Mouse (Mus musculus) G1E-ER4 (cell line): Measurements from ENCODE around the gene Dgkh. TPM values are rescaled to one million over a fixed set of nuclear protein-coding genes. Genes with fewer than 3 reads are reported as not detected.

Experiments
- GATA1 ChIP-seq: IDR thresholded peaks from one replicate; pipeline ENCODE4 v1.8.0; 2012; ENCODE audit warnings: low read length, inconsistent platforms
- polyA plus RNA-seq: library from polyadenylated mRNA; stranded (reverse); fragments of >175 nt; gene quantifications from 2 replicates; pipeline ENCODE4 v1.2.3, GENCODE M21; 2012

Dgkh gene
- polyA plus RNA-seq, result not detected in 2 replicates

DNA sequence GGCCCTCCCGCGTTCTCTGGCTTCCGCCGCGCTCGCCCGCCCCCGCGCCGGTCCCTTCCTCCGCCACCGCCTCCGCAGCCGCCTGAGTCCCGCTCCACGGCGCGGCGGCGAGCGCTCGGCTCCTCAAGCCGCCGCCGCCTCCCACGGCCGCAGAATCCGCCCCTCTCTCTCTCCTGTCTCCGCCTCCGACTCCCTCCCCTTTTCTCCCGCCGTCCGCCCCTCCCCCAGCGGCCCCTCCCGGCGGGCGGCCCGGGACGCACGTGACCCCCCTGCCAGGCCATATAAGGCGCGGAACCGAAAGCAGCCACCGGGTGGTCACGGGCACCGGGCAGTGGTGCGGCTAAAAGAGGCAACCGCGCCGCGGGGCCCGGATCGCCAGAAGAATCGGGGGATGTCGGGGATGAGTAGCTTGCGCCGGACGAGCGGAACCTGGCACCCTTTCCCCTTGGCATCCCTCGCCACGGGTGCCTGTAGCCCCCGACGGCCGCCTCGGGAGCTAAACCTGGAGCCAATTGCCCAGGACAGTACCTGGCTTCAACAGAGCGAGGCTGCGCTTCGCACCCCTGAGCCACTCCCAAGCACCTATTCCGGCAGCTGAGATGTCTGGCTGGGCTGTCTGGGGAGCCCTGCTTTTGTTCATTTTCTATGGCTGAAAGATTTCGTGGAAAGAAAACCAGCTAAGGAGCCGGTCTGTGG is at the start of gene Dgkh:
Gene Dgkh, minus strand, starts transcription at position 160 of the 696 bp plus-strand sequence.
- TF ChIP-seq GATA1, result no peak

GRCm38 (mm10) chr14:78777215-78777614 is 44.6 kb upstream of the Dgkh start:
- no peak for TF ChIP-seq GATA1

- TF ChIP-seq GATA1, result no peak
Observed at GRCm38 (mm10) chr14:78776659-78777058, 44.1 kb upstream of the Dgkh start.

- no peak for TF ChIP-seq GATA1
Observed at GRCm38 (mm10) chr14:78775699-78776098, 43.1 kb upstream of the Dgkh start.

DNA sequence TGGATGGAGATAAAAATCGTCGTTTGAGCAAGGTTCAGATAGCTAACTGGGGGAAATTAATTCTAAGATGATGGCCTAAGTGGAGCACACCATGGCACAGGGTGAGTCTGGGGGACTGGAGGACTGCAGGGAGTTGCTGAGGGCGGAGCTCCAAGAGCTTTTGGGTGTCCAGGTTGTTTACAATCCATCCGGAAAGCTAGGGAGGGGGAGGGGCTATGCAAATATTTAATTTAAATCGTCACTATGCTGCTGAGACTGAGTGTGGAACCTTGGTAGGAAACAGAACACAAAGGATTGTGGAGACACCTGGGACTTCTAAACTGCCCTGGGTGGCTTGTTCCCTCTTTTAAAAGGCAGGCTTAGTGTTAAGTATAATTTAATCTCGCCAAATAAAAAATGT is 42.6 kb upstream of the Dgkh start:
- TF ChIP-seq GATA1, result no peak

DNA sequence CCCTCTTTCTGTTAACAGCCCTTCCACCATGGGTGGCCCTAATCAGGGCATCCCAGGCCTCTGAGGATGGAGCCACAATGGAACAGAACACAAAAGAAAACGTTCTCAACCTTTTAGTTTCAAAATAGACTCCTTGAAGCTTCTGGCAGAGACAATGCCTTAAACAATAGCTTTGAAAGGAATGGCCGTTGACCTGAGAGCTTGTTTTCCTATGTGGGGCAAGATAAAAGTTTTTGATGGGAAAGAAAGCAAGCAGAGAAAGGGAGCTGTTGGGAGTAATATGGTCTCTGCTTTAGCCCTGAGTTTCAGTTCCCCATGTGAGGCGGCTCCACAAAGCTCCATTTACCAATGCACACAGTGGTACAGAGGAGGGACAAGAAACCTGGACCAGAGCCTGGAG is 37.9 kb upstream of the Dgkh start:
- TF ChIP-seq GATA1, result no peak

DNA sequence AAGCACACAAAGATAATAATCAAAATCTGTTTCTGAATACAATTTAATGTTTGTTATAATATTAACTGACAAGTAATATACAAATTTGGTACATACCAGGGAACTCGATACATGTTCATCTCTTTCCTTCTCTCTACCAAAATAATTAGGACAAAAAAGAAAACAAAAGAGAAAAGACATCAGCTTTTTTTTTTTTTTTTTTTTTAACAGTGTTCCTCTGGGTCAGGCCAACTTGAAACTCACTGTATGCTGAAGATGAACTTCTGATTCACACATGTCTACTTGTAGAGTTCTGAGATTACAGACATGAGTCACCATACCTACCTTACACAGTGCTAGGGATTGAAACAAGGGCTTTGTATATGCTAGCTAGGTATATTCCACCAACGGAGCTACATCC is 28.5 kb upstream of the Dgkh start:
- no peak for TF ChIP-seq GATA1

GRCm38 (mm10) chr14:78759491-78759890 is 26.9 kb upstream of the Dgkh start:
- TF ChIP-seq GATA1, result no peak

- TF ChIP-seq GATA1, result no peak
Observed at GRCm38 (mm10) chr14:78755316-78755715, 22.7 kb upstream of the Dgkh start.

- TF ChIP-seq GATA1, result no peak
Observed at GRCm38 (mm10) chr14:78748692-78749091, 16.1 kb upstream of the Dgkh start.

DNA sequence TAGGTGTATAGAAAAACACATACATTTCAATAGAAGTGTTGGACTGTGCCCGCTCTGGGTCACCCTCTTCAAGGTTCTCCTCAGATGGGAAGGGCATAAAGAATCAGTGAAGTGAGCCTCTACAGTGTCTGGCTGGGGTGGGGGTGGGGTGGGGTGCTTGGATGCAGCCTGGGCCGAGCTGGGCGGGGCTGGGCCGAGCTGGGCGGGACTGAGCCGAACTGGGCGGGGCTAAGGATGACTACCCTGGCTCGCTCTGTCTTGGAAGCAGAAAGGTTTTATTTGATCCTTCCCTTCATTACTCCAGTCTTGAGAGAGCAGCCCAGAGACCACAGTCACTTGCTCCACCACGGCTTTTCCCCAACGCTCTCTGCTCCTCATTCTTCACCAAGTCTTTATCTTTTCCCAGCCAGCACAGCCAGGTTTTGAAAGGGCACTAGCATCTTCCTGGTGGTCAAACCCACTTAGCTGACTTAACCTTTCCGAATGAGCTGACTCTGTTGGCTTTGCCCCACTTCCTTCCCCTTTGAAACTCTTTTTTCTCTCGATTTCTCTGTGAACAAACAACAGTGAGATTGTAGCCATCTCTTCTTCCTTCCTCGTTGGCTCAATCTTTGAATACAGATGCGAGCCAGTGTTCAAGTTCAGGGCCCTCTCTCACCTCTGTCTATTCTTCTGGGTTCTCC is 15.5 kb upstream of the Dgkh start:
- TF ChIP-seq GATA1, result no peak

GRCm38 (mm10) chr14:78747454-78747853 is 14.9 kb upstream of the Dgkh start:
- TF ChIP-seq GATA1, result no peak

- no peak for TF ChIP-seq GATA1
Observed at GRCm38 (mm10) chr14:78734605-78735004, 2.0 kb upstream of the Dgkh start.

- TF ChIP-seq GATA1, result no peak
Observed at GRCm38 (mm10) chr14:78733366-78734076, 945 bp upstream of the Dgkh start.

GRCm38 (mm10) chr14:78731852-78732616 is 542 bp downstream of the Dgkh start:
- TF ChIP-seq GATA1, result no peak

DNA sequence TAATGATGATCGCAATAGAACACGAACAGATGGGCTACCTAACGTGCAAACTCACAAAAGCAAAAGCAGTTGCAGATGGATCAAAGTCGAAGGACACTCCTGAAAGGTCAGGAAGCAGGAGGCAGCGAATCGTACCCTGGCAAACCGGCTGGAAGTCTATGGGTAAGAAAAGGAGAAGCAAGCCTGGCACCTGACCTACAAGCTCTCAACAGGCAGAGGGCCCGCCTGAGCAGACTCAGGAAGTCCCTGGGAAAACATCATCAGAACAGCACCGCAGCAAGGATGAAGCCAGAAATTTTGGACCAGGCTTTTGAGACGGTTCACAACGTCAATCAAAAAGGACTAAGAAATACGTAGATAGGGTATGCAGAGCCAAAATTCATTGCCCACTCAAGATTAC is 1.3 kb downstream of the Dgkh start:
- no peak for TF ChIP-seq GATA1
